Mouse (Mus musculus): ENCODE data around the gene Lclat1.
"Not testable (repeated sequence)": the region's sequence is repeated elsewhere in the genome, so short reads cannot be mapped to it uniquely, and the experiment has no call there.

- TF ChIP-seq TAL1, GATA1 (IDR thresholded peaks at IDR 0.05; ENCODE audit: low read length): not testable (repeated sequence)
These were observed 45.2 kb downstream of the Lclat1 start for GRCm38 (mm10) chr17:73152790-73153525.
